Mouse (Mus musculus) testis, adult 10 weeks (tissue): ENCODE results near the gene Snip1. TPM values are rescaled to one million over a fixed set of nuclear protein-coding genes. Genes with fewer than 3 reads are reported as not detected.

Experiments used
- polyA plus RNA-seq: library from polyadenylated mRNA; stranded (reverse); fragments of 350-450 nt; fragmentation: Illumina TruSeq; extraction: RNeasy Lipid Tissue Mini Kit (QIAGEN cat#74804); gene quantifications from one replicate; pipeline ENCODE4 v1.2.3, GENCODE M21; 2014; ENCODE audit warnings: low read depth, low replicate concordance

Snip1 gene
- polyA plus RNA-seq: 28.3 TPM

DNA sequence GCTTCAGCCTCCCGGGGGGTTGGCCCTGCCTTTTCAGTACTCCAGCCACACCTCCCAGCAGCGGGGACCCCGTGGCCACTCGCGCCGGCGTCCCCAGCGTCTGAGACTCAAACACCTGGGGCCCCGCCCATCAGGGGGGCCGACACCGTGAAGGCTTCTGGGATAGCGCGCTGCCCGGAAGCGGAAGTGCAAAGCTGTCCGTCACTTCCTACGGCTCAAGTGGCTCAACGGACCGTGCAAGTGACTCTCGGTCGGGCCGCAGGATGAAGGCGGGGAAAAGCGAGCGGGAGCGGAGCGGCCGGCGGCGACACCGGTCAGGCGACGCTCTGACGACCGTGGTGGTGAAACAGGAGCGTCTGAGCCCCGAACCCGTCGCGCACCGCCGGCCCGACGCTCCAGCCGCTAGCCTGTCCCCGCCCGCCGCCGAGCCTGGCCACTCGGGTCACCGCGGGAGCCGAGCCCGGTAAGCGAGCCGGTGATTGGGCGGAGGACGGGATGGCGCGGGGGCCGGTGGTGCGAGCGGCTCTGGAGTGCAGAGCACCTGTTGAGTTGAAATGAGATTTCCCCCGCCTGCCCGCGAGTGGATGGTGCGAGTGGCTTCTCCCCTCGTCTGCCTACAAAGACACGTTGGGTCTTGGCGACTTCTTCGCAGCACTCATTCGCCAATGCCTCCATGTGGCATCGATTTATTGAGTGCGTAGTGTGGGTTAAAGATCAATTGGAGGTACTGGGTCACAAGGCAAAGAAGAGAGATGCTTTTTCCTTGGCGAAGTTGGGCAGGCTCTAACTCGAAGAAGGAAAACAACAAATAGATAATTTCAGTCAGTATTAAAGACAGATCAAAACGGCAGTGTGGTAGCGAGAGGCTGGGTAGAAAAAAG lies at the start of gene Snip1:
Gene Snip1, plus strand, starts transcription at position 183 of the 881 bp plus-strand sequence.

DNA sequence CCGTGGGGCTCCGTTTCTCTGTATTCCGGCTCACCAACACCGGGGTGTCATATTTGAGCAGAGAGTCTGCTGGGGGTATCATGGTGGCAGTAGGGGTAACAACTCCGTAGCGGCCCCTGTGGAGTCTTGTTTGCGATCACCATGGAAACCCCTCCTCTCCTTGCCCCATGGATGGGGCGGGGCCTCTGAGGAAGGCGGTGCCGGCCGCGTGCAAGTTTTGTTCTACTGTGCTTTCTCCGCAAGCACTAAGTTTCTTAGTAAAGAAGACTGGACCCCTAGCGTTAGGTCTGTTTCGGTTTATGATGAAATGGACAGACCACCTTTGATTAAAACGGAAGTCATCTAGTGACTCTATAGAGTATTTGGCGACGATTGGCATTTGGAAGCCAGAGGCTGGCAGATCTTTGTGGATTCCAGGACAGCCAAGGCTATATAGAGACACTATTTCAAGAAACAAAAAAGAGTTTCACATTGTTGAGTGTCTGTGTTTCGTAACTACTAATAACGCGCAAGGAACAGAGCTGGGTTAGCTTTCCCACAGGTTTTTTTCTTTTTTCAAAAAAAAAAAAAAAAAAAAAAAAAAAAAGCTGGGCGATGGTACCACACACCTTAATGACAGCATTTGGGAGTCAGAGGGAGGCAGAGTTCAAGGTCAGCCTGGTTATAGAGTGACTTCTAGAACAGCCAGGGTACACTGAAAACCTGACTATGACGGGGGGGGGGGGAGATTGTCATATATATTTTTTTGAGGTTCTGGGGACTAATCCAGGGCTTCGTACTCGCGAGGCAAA lies 760 bp upstream of the Snip1 start, which contains the start of gene Dnali1:
Gene Dnali1, minus strand, starts transcription at position 187 of the 791 bp plus-strand sequence.

DNA sequence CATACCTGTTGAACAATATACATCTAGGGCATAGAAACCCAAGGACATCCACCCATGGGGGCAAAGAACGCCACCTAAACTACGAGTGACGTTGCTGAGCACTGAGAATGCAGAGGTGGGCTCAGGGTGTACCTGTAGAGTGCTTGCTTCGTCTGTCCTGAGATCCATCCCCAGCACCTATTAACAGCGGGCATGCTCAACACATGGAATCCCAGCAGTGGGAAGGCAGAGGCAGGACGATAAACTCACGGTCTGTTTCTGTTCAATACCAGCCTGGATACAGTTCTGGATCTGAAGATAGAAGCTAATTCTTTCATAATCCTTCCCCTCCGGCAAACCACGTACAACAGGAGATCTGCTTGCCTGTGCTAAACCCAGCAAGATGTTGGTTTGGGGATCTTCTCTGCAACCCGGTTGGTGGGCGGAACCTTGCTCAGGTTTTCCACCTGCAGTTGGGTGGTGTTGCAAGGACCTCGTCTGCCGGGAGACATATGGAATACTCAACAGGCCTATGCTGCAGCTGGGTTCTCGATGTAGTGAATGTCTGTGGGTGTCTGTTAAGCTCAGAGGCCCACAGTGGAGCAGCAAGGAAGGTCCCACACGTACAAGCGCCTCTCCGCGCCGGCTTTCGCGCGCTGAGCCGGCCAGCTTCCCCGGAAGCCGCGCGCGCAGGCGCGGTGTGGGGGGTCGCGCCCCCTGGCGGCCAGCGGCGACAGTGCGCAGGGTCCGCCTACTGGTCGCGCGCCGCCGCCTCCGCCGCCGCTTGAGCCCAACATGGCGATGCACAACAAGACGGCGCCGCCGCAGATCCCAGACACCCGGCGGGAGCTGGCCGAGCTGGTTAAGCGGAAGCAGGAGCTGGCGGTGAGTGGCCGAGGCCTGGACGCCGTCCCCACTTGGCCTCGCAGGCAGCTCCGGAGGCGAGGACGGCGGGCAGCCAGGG lies 18.2 kb downstream of the Snip1 start, which contains the start of gene Meaf6:
Gene Meaf6, plus strand, starts transcription at position 732 of the 943 bp plus-strand sequence.

Other genes starting within 250 kb of the Snip1 start
- gene Yrdc, start 216.0 kb upstream of the Snip1 start, polyA plus RNA-seq: 31.1 TPM
- gene 1110065P20Rik, start 215.5 kb upstream of the Snip1 start, polyA plus RNA-seq: 4.7 TPM
- gene Maneal, start 204.5 kb upstream of the Snip1 start, polyA plus RNA-seq: 0.07 TPM
- gene Epha10, start 185.8 kb upstream of the Snip1 start, polyA plus RNA-seq: 0.90 TPM
- gene 9930104L06Rik, start 129.6 kb upstream of the Snip1 start, polyA plus RNA-seq: 6.5 TPM
- 97.7 TPM for gene Cdca8, start 127.4 kb upstream of the Snip1 start, polyA plus RNA-seq
- gene Rspo1, start 80.2 kb upstream of the Snip1 start, polyA plus RNA-seq: 0.57 TPM
- 98.4 TPM for gene Gnl2, start 50.1 kb upstream of the Snip1 start, polyA plus RNA-seq
- gene Dnali1, start 969 bp upstream of the Snip1 start, polyA plus RNA-seq: 56.0 TPM
- gene Meaf6, start 18.5 kb downstream of the Snip1 start, polyA plus RNA-seq: 46.8 TPM
- not detected for gene Zc3h12a, start 61.2 kb downstream of the Snip1 start, polyA plus RNA-seq